Mouse (Mus musculus) ovary, adult 18-20 months (tissue): ENCODE results near the gene Itih1.
A peak's percentile ranks its signal among the peaks of the same experiment; 100 is the strongest.

Source experiments
- DNase-seq: peaks from one replicate; pipeline ENCODE4 v3.0.0; 2022; ENCODE audit warnings: low spot score, mixed read lengths

Gene Itih1

GRCm38 (mm10) chr14:30904307-30904706 lies 38.8 kb downstream of the Itih1 start:
- DNase-seq = no peak

GRCm38 (mm10) chr14:30903036-30903435 lies 40.1 kb downstream of the Itih1 start:
- no peak for DNase-seq

- no peak for DNase-seq
These were observed 40.5 kb downstream of the Itih1 start for GRCm38 (mm10) chr14:30902628-30903027.

GRCm38 (mm10) chr14:30899972-30900371 lies 43.1 kb downstream of the Itih1 start:
- no peak for DNase-seq

- DNase-seq = peak; percentile 74
These were observed 54.8 kb downstream of the Itih1 start for GRCm38 (mm10) chr14:30888271-30888732.

- DNase-seq = no peak
These were observed 56.9 kb downstream of the Itih1 start, which contains the start of gene Itih4 for GRCm38 (mm10) chr14:30886204-30886603. TSS of gene Itih4 (plus strand) at chr14:30886476.

GRCm38 (mm10) chr14:30885298-30885697 lies 57.8 kb downstream of the Itih1 start:
- no peak for DNase-seq

GRCm38 (mm10) chr14:30881718-30882108 lies 61.4 kb downstream of the Itih1 start:
- no peak for DNase-seq

- DNase-seq = no peak
These were observed 62.0 kb downstream of the Itih1 start for GRCm38 (mm10) chr14:30880811-30881717.

GRCm38 (mm10) chr14:30880251-30880650 lies 62.8 kb downstream of the Itih1 start:
- DNase-seq = no peak

- no peak for DNase-seq
These were observed 63.3 kb downstream of the Itih1 start for GRCm38 (mm10) chr14:30879794-30880193.
